Mouse (Mus musculus): ENCODE measurements around the gene Fgfr1op.
"Not testable (repeated sequence)": the region's sequence is repeated elsewhere in the genome, so short reads cannot be mapped to it uniquely, and the experiment has no call there.

Fgfr1op gene

DNA sequence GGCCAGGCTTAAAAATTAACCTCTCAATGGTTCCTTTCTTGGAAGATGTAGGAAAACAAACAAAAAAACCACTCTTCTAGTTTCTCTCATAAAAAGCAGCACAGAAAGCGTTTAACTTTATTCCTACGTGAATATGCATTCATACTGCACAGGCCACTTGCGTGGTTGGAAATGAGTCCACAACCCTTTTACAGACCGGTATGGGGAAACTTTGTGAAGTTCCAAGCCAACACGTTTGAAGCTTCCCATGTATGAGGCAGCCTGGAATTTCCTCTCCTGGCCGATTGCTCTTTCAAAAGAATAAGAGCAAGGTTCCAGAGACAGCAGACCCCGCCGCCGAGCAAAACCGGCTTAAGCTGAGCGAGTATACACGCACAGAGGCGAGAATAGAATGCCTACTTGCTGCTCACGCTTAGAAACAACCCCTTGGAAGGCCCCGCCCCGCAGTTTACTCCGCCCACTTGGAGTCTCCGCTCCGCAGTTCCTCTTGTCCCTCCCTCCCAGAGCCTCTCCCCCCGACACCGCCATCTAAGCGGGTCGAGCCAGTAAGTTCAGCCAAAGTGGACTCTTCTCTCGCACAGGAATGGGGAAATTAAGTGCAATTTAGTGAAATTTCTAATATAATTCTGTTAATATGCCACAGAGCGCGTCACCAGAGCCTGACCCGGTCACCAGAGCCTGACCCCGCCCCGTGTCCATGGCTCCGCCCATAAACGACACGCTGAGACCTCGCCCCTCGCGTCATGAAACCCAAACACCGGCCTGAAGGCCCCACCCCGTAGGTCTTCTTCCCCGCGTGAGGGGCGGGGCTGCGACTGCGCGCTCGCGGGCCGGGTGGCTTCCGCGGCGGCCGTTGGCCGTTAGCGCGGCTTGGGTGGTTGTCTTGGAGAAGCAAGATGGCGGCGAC, at the start of gene Fgfr1op:
TSS of gene Fgfr1op (plus strand) at position 801 of the 907 bp plus-strand sequence.
- DNase-seq, result peak; percentile 76

DNA sequence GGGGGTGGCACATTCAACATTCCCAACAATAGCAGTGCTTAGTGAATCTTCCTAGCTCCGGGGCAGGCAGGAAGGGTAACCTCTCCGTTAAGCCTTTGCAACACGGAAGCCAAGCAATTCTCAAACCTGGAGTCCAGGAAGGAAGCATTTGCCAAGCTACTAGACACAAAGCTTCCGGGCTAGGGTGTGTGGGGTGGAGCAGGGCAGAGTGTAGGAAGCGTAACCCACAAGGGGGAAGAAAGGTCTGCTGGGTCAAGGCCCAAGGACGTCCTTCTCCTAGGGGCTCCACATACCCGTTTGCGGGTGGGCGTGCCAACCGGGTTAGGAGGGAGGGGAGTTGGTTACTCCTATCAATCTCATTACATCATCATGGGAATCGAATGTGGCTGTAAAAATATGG, 48.9 kb upstream of the Fgfr1op start:
- not testable (repeated sequence) for DNase-seq

DNA sequence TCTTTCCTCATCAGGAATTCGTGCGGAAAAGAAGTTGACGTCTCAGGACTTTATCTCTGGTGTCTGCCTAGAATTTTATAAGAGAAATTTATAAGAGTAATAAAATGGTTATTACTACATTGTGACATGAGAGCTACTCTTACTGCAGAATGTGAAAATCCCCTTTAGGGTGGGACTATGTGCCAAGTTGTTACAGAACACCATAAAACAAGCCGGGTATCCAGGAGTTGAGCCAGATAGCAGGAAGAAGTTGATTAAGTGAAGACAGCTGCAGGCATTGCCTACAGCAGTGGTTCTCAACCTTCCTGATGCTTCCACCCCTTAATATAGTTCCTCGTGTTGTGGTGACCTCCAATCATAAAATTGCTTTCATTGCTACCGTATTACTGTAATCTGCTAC, 48.4 kb upstream of the Fgfr1op start:
- not testable (repeated sequence) for DNase-seq

DNA sequence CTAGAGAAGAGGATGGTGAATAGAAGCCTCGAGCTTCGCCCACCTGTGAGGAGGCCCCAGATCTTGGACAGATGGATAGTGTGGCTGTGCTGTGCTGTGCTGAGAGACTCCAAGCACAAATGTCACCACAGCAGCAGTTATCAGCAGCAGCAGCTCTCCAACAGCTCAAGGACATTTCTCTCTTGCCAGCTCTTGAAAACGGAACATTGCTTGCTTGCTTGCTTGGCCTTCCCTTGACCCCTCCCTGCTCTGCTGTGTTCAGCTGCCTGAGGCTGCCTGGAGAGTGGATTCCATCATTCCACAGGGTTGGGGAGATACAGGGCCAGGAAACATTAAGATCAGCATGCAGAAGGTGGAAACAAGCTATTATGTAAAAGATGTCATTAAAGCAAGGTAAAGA, 42.3 kb upstream of the Fgfr1op start:
- not testable (repeated sequence) for DNase-seq

DNA sequence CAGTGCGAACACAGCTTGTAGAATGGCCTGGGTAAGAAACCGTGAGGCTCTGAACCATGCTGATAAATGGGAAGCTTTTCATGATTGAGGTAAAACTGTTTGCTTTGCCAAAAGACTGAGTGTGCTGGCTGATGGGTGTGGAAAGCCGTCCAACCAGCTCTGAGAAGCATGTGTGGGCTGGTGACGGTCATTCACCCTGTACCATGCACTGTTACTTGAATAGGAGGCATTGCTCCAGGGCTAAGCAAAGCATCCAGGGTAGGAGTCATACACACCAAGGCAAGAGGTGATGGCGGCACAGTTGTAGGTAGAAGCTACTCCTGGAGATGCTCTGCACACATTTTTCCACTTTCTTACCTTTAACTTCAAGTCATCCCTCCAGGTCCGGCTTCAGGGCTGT, 40.7 kb upstream of the Fgfr1op start:
- DNase-seq, result not testable (repeated sequence)

DNA sequence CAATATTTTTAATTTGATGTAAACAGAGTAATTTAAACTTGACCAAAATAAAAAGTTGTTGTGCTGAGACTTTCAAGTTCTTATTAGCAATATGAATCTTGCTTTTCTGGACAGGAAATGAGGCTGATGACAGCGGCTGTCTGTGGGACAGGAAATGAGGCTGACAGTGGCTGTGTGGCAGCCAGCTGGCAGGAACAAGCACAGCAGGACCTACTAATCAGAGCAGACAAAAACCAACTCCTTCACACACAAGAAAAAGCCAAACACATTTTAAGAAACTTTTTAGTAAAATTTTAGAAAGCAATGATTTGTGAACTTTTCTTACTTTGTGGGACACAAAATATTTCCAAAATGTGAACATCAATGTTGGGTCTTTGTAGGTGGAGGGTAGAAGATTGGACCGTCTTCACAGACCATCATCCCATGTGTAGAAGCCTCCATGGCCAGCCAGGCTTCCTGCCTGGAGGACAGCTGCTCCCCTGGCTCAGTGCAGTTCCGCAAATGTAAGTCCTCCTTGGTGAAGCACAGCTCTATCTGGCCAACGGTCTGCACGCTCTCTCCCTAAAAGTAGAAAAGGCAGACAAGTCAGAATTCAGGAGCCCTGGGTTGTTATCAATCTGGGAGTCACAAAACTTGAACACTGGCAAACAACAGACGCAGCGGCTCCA, 36.8 kb upstream of the Fgfr1op start:
- not testable (repeated sequence) for DNase-seq

DNA sequence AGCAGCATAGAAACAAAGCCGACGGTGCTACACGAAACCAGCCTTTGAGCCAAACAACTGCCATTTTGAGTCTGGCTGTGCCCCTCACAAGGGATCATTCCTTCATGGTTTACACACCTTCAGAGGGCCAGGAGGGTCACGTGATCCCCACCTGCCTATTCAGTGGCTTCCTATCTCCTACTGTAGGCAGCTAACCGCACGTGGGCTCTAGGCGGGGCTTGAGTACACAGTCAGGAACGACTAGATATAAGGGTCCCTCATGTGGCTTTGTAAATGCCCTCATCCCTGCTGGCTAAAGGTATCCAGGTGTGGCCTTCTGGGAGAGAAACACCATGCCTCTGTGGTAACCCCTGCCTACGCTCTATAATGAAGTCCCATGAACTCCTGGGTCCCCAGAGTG, 35.7 kb upstream of the Fgfr1op start:
- peak; percentile 17 for DNase-seq

DNA sequence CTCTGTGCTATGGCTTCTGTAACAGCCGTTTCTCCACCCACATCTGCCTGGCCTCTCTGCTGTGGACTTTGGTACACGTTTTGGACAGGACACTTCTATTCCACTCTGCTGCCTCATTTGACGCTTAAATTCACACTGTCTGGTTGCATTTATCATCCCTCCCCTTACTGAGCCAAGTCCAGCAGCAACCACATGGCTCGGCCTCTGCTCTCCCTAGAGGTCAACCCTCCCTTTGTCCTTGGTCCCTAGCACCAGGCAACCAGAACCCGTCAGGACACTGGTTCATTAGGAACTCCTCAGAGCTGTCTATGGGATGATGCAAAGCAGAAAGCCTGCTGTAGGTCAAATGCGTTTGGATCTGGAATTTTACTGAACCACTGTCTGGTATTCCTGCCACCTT, 34.5 kb upstream of the Fgfr1op start:
- not testable (repeated sequence) for DNase-seq

DNA sequence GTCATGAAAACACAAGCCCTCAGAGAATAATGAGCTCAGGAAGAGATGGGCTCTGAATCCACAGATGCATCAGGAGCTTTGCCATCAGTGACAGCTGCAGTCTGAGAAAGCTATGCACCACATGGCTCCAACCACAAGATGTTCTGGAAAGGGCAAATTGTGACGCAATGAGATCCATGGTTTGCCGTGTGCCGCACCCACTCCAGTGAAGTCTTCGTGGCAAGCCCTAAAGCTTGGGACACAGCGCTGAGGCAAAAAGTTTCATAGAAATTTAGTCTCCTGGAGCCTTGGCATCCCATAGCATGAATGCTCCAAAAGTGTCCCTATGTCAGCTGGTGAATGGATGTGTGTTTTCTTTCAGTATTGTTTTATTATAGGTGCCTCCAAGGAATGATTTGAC, 27.2 kb upstream of the Fgfr1op start:
- DNase-seq, result not testable (repeated sequence)

DNA sequence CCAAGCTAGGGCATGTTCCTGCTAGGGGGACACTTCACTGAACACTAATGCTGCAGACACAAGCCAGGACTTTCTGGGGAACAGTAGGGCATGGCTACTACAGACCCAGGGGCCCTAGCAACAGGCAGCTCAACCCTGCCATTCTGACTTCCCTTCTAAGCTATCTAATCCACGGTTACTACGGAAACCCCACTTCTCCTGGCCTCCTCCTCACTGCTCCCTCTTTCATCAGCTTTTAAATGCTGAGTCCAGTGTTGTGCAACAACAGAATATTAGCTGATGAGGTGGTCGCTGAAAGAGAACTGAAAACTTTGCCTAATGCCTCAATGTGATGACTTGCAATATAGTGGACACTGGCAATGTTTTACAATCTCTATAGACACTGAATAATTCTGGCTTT, 25.1 kb upstream of the Fgfr1op start:
- not testable (repeated sequence) for DNase-seq

DNA sequence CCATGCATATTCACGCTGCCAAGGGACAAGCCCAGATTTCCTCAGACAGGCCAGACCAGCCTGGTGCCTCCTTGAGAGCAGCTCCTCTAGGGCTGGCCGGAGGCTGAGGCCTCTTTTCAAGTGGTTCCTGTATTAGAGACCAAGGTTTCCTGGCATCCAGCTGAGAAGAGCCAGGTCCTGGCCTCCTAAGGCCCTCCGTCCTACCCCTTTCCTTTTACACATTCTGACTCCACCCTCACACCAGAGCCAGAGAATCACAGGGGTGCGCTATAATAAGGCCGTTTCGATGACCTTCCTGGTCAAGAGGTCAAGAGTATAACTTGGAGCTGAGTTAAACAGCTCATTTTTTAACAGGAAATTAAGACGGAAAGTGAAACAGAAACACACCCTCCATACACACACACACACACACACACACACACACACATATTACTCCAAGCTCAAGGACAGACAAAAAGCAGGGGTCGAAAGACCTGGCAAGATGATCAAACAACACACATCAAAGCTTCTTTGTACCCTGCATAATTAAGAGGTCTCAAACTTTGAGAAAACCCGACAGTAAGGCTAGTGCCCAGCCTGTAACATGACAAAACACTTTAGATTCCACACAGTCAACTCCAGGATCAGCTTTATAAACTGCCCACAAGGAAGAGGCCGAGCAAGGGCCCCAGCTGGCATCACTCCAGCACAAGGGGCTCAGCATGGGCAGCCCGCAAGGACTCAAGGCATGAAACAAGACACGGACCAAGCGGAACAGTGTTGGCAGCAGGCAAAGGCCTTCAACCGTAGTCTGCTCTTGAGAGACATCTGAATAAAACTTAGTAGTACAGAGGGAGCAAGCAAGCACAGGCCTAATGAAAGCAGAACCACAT, 21.3 kb upstream of the Fgfr1op start:
- DNase-seq, result not testable (repeated sequence)

DNA sequence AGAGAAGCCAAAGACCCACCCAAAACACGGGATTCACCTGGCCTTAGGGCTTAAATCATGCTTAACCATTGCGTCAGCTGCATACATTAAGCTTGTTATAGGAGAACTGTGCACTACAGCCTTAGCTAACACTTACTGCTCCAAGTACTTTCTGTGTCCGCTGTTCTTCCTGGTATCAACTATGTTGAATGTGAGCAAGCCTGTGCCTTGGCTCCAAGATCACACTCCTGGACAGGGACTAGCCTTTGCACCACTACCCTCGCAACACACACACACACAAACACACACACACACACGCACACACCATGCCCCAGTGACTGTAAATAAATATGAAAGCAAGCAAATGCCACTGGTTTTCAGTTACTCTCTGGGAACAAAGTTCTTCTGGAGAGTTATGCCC, 18.4 kb upstream of the Fgfr1op start:
- not testable (repeated sequence) for DNase-seq

DNA sequence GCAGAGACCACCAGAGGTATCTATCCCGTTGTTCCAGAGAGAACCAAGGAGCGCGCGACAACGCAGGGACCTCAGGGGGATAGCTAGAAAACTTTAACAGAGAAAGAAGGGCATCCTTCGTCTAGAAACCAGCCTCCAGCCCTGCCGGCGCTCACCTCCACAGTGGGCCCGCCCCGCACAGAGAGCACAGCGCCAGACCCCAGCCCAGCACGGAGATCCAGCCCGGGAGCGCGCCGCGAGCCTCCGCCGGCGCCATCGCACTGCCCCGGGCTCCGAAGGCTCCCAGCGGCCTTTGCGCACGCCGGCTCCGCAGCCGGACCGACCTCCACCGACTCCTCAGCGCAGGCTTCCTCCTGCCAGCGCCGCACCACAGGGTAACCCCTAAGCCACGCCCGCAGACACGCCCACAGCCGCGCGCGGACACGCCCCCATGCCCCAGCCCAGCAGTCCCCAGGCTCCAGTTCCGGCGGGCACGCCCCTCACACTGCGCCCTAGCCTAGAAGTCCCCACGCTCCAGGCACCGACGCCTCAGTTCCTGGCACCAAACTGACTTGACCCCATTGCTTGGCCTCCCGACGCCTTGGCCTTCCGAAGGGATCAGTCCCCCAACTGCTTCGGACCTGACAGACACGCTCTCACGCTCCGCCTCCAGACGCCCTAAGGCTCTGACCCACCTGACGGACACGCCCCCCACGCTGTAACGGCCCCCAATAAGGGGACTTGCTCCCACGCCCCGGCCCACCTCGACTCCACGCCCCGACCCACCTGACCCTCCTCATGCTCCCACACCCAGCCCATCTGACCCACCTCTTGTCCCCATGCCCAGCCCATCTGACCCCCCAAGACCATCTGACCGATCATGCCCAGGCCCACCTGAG, 17.6 kb upstream of the Fgfr1op start, which contains the start of the genes Gm49673 and Rnaset2a:
TSS of gene Gm49673 (minus strand) at position 350 of the 878 bp plus-strand sequence.
TSS of gene Rnaset2a (minus strand) at position 659 of the 878 bp plus-strand sequence.
- DNase-seq, result peak; percentile 48

DNA sequence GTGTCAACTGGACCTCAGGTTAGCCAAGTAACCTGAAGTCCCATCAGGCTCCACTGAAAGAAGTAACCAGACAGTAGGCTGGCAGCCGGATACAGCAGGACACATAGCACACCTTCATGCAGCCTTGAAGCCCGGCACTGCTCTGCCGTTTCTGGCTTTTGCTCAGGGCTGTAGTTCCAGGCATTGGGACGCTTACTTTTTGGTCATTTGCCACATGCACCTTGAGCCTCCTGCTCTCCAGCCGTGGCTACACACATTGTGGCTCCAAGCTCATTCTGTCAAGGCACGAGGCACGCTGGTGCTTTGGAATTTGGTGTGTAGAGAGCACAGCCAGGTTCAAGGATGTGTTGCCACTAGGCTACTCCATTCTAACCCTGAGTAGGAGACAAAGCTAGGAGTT, 10.3 kb upstream of the Fgfr1op start:
- not testable (repeated sequence) for DNase-seq

DNA sequence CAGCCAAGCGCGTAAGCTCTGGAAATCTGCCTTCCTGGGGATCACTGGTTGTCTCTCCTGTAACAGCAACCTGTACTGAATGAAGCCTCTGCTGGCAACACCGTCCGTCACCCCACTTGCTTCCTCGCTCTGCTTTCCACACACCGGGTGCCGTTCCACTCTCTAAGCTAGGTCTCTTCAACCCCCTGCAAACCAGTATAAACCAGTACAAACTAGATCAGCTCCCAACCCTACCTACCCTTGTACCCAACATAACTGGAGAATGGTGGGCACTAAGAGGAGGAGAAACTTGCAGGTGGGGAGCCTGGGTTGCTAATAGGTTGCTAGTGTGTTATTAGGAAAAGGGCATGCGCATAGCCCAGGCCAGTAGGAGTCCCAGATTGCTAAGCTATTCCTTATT, 9.3 kb upstream of the Fgfr1op start:
- DNase-seq, result not testable (repeated sequence)

DNA sequence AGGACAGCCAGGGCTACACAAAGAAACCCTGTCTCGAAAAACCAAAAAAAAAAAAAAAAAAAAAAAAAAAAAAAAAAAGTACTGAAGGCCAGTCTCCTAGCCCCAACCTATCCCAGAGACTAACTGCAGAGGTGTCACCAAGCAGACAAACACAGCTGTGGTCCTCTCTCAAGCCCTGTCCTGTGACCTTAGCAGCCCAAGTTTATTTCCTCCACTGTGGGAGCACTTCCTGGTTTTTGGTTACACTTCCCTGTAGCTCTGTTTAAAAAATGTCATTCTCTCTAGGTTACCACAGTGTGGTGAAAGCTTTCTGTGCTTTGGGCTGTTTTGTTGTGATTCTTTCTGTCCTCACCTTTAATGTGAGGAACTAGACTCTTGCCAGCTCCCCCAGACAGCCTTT, 6.7 kb upstream of the Fgfr1op start:
- DNase-seq, result not testable (repeated sequence)

DNA sequence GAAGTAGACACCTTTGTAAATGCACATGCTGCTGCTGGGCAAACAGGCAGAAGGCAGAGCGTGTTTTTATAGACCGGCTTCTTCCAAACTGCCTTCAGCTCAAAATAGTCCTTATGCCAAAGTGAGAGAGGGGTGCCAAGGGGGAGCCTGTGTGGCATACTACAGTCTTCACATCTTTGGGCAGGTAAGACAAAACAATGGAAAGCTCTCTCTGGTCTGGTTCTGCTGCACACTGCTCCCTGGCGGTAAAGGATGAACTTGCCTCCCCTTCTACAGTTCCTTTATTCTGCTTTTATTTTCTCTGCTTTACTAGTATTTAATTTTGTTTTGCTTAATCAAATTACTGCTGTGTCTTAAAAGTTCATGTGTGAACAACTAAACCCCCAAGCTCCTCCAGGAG, 4.3 kb upstream of the Fgfr1op start:
- not testable (repeated sequence) for DNase-seq

DNA sequence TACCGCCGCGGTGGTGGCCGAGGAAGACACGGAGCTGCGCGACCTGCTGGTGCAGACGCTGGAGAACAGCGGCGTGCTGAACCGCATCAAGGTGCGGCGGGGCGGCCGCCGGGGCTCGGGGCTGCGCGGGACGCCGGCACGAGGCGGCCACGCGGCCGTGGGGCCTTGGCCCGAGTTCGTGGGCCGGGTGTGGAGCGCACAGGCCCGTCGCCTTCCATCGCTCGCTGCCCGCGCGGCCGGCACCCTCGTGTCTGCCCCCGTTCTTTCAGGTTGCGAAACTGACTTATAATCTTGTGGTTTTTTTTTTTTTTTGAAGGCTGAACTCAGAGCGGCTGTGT, 276 bp downstream of the Fgfr1op start:
- peak; percentile 68 for DNase-seq

DNA sequence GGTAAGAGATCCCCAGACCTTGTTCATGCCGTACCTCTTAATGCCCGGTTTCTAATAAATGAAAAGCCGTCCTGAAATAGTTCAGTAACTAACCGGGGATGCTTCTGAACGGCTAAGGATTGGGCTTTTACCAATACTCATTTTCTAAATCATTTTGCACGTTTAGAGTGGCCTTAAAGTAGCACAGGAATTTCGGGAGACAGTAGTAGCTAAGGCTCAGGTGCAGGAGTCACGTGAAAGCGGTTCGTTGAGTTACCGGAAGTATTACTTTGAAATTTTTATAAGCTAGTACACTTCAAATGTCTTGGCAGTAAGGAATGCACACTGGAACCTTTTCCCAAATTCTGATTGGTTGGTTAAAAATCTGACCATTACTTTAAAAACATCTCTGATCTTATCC, 676 bp downstream of the Fgfr1op start:
- DNase-seq, result not testable (repeated sequence)

DNA sequence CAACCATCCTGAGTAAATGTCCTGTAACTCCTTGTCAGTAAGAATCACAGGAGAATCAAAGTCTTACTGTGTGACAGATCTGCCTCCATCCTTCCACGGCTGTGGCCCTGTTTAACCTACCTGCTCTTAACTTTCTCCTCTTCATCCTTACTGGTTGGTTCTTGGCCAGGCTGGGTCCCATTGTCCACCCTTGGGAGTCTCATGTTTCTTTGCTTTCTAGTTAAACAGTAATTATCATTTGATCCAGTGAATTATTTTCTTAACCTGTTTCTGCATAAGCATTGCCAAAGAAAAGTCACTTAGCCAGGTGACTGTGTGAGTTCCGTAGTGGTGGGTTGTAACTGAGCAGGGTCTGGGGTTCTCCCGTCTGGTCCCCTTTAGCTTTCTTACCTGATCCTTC, 1.2 kb downstream of the Fgfr1op start:
- DNase-seq, result not testable (repeated sequence)

DNA sequence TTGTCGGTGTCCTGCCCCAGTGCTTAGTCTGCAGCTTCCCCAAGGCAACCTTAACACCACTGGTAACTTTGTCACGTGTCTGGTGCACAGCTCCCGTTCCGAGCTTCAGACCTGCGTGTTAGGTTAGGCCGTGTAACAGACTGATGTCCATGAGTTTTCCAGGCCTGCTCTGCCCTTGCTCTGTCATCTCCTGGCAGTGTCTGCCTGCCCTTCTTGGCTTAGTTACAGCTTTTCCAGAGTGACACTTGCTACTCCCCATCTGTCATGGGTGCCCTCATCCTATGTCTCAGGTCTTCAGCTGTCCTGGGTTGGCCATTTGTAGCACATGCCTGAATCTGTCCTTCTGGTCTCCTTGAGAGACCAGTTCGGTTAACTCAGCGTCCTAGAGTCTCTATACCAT, 2.1 kb downstream of the Fgfr1op start:
- peak; percentile 62 for DNase-seq

DNA sequence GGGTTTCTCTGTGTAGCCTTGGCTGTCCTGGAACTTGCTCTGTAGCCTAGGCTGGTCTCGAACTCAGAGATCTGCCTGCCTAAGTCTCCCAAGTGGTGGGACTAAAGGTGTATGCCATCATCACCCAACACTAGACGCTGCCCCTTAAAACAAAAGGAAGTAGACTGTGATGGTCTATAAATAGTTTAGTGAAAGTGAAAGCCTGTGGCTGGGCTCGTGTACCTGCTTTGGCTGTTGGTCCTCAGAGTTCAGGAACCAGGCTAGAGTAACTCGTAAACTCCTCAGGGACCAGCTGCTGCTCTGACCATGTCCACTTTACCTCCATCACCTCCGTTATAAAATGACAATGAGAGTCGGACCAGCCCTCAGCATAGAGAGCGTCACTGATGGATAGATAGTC, 5.0 kb downstream of the Fgfr1op start:
- no peak for DNase-seq
